Mouse (Mus musculus): ENCODE results near the gene Pitpnc1.
A peak's percentile ranks its signal among the peaks of the same experiment; 100 is the strongest.

DNA sequence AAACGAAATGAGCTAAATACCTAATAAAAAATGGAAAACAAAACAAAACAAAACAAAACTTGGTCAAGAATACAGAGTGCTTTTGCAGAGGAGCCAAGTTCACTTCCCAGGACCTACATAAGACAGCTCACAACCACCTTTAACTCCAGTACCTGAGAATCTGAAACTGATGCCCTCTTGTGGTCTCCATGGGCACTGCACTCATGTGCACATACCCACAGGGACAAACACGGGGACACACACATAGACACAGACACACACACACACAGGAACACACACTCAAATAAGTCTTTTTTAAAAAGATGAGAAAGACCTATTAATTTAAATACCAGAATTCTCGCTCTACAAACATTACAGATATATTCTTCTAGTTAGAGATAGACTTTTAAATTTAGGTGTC, 137.6 kb downstream of the Pitpnc1 start:
- TF ChIP-seq CTCF (conservative IDR thresholded peaks at IDR 0.05; ENCODE audit: insufficient read depth, insufficient read length, low read depth, low read length) (peak; percentile 47), POLR2A (IDR thresholded peaks at IDR 0.05; ENCODE audit: low read depth, low read length) (no peak)
